Mouse (Mus musculus): ENCODE measurements around the gene Hspd1.
"Not testable (repeated sequence)": the region's sequence is repeated elsewhere in the genome, so short reads cannot be mapped to it uniquely, and the experiment has no call there.

Gene Hspd1

GRCm38 (mm10) chr1:55087932-55088610 lies at the start of gene Hspd1, which contains the start of gene Hspe1:
Gene Hspd1, minus strand, starts transcription at chr1:55088243.
Gene Hspe1, plus strand, starts transcription at chr1:55088132.
- DNase-seq: peak; percentile 99

DNA sequence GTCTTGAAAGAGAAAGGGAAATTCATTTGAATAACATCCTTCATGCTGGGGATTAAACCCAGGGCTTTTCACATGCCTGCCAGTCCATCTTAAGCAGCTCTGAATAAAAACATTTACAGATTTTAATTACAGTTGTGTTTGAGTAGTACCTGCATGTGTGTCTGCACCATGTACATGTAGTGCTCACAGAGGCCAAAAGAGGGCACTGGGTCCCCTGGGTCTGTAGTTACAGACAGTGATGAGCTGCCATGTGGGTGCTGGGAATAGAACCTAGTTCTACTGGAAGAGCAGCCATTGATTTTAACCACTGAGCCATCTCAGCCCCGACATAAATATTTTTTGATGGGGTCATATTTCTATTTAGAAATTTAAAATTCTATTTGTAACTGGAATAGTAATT lies 47.8 kb upstream of the Hspd1 start:
- no peak for DNase-seq

DNA sequence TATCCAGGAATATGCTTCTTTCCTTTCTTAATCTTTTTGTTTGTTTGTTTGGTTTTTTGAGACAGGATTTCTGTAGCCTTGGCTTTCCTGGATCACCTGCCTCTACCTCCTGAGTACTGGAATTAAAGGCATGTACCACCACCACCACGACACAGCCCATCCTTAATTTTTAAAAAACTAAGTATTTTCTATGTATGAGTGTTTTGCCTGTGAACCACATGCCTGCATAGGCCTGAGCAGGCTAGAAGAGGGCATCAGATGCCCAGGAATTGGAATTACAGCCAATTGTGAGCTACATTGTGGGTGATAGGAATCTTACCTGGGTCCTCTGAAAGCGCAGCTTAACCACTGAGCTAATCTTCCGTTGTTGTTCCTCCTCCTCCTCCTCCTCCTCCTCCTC lies 46.3 kb upstream of the Hspd1 start:
- no peak for DNase-seq

- DNase-seq: no peak
Observed at GRCm38 (mm10) chr1:55133173-55133572, 45.1 kb upstream of the Hspd1 start.

GRCm38 (mm10) chr1:55132308-55132707 lies 44.3 kb upstream of the Hspd1 start:
- no peak for DNase-seq

GRCm38 (mm10) chr1:55131424-55132014 lies 43.5 kb upstream of the Hspd1 start:
- peak; percentile 56 for DNase-seq

- peak; percentile 90 for DNase-seq
Observed at GRCm38 (mm10) chr1:55130943-55131401, 42.9 kb upstream of the Hspd1 start, which contains the start of gene Mob4. Gene Mob4, plus strand, starts transcription at chr1:55131231.

DNA sequence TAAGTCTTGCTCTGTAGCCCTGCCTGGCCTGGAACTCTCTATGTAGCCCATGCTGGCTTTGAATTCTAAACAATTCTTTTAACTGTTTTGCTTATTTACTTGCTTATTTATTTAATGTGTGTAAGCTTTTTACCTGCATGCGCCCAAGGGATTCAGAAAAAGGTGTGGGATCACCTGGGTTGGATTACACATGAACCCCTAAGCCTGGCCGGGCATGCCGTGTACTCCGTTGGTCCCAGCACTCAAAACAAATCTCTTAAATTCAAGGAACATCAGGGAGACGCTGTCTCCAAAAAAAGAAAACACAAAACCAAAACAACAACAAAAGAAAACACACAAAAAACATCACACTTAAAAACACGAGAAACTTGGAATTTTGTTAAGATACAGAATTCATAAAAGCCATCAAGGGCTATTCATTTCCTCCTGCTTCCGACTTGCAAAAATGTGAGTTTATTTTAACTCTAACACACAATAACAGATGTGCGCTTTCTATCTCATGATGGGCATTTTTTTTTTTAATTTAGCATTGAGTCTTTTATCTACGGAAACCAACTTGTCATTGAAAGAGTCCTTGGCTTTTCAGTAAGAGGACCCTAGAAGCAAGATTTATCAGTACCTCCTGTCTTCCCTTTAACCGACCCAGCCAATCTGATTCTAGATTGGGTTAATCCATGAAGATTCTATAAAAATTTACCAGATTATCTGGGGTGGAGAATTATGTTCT lies 42.3 kb upstream of the Hspd1 start:
- peak; percentile 20 for DNase-seq

GRCm38 (mm10) chr1:55129716-55130115 lies 41.7 kb upstream of the Hspd1 start:
- DNase-seq: no peak

GRCm38 (mm10) chr1:55124136-55124535 lies 36.1 kb upstream of the Hspd1 start:
- not testable (repeated sequence) for DNase-seq

DNA sequence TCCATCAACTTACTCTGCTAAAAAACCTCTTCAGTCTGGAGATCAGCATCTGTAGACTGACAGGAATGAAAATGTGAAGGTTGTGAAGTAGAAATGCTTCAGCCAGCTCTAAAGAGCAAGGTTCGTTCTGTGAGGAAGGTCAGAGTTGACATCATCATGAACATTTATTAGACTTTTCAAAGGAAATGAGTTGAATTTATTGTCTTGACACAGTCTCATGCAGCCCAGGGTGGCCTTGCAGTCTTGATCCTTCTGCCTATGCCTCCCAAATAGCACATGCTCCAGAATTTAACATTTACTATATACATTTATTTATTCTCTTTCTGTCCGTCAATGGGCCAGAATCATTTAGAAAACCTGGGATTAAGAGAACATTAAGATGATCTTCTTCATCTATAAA lies 35.5 kb upstream of the Hspd1 start:
- DNase-seq: no peak

DNA sequence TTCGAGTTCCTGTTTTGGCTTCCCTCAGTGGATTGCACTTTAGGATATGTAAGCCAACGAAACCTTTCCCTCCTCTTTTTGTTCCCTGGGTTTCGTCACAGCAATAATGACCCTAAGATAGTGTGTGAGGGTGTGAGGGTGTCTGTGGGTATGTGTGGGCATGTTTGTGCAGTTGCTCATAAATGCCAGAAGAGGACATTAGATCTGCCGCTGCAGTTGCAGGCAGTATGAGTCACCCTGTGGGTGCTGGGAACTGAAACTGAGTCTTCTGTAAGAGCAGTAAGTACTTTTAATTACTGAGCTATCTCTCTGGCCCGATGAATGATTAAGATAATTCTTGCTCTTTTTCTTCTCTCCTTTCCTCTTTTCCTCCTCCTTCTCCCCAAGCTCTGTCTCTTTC lies 35.0 kb upstream of the Hspd1 start:
- no peak for DNase-seq

- no peak for DNase-seq
Observed at GRCm38 (mm10) chr1:55109066-55109766, 21.2 kb upstream of the Hspd1 start.

DNA sequence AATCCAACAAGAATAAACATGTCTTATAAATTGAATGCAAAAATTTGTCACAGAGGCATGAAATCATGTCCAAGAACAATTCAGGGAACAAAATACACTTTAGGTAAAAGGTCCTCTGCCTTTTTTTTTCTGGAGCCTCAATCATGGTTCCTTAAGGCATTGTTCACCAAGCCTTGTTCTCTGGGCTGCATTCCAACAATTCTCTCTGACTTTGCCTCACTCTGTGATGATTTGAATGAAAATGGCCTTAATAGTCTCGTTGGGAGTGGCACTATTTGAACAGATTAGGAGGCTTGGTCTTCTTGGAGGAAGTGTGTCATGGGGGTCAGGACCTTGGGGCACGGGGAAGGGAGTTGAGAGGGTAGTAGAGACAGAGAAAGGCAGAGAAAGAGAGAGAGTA lies 20.4 kb upstream of the Hspd1 start:
- DNase-seq: no peak

GRCm38 (mm10) chr1:55107644-55108043 lies 19.6 kb upstream of the Hspd1 start:
- DNase-seq: no peak

DNA sequence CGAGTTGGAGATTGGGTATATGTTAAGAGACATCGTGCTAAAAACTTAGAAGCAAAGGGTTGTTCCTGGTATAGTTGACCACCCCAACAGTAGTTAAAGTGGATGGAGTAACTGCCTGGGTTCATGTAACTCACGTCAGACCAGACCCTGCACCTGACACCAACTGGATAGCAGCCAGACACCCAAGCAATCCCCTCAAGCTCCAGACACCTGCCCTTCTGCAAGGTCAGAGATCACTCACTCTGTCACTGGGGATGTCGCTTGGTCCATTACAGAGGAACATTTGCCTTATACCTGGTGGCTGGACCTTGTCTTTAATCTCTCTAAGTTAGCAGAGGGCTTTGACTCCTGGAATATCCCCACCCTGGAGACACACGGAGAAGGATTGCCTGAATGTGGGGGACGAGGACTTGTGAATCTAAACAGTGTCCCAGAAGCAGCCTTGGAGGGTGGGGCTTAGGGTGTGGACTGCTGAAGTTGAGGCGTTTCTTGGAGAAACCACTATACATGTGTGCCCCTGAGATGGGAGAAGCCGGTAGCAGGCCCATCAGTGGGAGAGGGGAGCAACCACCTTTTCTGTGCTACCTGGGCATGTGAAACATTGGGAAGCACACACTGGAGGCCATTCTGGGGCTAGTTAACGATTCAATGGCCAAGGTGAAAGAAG lies 19.0 kb upstream of the Hspd1 start:
- no peak for DNase-seq

DNA sequence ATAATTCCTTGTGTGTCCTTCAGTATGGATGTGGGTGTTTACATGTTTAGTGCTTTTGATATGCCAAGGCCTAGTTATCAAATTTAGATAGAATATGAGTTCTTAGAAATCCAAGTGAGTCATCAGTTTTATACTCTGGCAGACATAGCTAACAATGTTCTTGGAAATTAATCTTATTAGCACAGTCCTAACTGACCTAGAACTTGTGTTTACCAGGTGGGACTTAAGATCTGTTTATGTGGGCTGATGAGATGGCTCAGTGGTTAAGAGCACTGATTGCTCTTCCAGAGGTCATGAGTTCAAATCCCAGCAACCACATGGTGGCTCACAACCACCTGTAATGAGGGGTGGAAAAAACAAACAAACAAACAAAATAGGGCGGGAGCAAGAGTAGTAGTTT lies 4.4 kb upstream of the Hspd1 start:
- no peak for DNase-seq

DNA sequence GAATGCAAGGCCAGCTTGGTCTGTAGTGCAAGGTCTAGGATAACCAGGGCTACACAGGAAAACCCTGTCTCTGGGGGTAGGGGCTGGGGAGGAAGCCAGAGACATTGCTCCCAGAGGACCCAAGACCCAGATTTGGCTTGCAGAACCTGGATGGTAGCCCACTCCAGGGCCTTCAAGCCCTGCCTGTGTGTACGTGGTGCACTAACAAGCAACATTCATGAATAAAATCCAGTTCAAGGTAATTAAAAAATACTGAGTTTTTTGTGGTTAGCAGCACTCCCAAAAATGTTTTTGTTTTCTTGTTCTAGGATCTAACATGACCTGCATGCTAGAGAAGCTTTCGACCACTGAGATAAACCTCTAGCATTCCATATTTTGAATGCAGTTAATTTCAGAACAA lies 4.0 kb upstream of the Hspd1 start:
- DNase-seq: no peak

- no peak for DNase-seq
Observed at GRCm38 (mm10) chr1:55089498-55090064, 1.5 kb upstream of the Hspd1 start.

DNA sequence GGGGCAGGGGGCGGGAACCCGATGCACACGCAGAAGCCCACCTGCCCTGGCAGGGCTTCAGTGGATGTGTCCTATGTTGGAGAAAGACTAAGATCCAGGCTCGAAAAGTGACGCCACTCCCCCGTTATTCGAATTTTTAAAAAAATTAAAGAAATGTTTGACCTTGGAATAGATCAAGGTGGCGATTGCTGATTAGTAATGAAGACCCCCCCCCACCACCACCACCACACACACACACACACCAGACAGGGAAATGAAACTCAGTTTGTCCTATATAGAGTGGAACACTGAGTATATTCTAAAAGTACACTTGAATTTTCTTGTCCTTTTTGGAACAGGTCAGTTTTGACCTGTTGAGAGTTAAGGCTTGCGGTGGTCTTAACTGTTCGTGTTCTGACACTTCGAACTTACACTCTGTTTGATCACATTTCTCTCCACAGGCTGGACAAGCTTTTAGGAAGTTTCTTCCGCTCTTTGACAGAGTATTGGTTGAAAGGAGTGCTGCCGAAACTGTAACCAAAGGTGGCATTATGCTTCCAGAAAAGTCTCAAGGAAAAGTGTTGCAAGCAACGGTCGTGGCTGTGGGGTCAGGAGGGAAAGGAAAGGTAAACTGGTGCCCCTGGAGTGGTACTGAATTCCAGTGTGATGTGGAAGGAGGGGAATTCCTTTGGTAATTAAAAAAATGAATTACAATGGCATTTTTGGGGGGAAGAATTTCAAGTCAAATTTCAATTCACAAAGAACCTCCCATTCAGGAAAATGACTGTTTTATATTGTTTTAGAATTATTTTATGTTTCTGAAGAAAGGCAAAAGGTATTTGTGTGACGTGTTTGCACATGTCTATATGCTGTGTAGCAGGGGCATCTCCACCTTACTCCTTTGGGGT lies 811 bp upstream of the Hspd1 start:
- no peak for DNase-seq

DNA sequence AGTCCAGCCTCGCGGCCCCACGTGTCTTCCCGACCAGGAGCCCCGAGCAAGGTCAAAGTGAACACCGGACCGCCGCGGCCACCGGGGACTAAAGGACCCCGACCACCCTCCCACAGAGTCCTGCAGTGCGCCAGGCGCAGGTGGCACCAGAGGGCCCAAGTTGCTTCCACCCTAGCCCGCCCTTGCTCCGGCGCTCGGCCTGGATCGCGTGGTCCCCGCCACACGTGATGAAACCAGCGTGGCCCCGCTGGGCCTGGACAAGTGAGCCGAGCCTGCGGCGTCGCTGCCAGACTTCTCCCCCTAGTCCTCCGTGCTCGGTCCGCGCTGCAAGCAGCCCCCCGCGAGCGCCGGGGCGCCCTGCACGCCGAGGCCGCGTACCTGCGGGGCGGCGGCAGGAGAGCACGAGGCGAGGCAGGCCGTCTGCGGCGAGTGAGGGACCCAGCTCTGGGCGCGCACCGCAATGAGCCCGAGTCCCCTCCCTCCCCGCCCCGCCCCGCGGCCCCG lies 590 bp downstream of the Hspd1 start:
- DNase-seq: peak; percentile 65

Data from kidney, adult 9 months (tissue).